Mouse (Mus musculus) embryonic fibroblast, embryonic 13.5 days (primary cell): Measurements from ENCODE around the gene Fus.
A peak's percentile ranks its signal among the peaks of the same experiment; 100 is the strongest.

ENCODE experiments used
- CTCF ChIP-seq: IDR thresholded peaks from 2 replicates; pipeline ENCODE4 v1.5.1; 2011; ENCODE audit warnings: mild to moderate bottlenecking, control low read depth, low read length, moderate library complexity, borderline replicate concordance; ENCODE audit not compliant: insufficient read depth
- POLR2A ChIP-seq: IDR thresholded peaks from 2 replicates; pipeline ENCODE4 v1.6.1; 2011; ENCODE audit warnings: low read depth, mild to moderate bottlenecking, control low read depth, low read length, moderate library complexity

- TF ChIP-seq POLR2A (0 out of 2 replicates have a peak, but pooled peaks have one; percentile 40), CTCF (no peak)
Observed at GRCm38 (mm10) chr7:127966371-127966918, 812 bp upstream of the Fus start.
